Comparison of ENCODE assay signal across 8 mouse cellular contexts in genomic region chr7:126976878-126977459, GRCm38 (mm10). TPM values are rescaled to one million over a fixed set of nuclear protein-coding genes. Genes with fewer than 3 reads are reported as not detected.
DNase-seq lines count a peak whose midpoint lies in the region; ATAC-seq and TF ChIP-seq lines count a peak whose summit lies in the region.

No protein-coding gene starts in this region.

- peak overlapping the region; percentile 76 for H3K4me3 ChIP-seq in bone marrow macrophage, adult 2 months (ENCODE audit: insufficient read depth, low read length)
- H3K4me3 ChIP-seq in hindbrain, embryonic 16.5 days (ENCODE audit: low read length) = peak overlapping the region; percentile 99

- H3K27me3 ChIP-seq in hindbrain, embryonic 16.5 days (replicated peaks; ENCODE audit: control insufficient read depth, insufficient read depth, low read length) = no peaks in the 10 kb centered on the region

- no peak overlapping the region for H3K27ac ChIP-seq in bone marrow macrophage, adult 2 months (ENCODE audit: insufficient read depth, low read depth, low read length)
- peak overlapping the region; percentile 97 for H3K27ac ChIP-seq in hindbrain, embryonic 16.5 days (ENCODE audit: low read depth, low read length)

- H3K4me1 ChIP-seq in bone marrow macrophage, adult 2 months (ENCODE audit: control insufficient read depth, insufficient read depth, low read length) = peaks cover 10% of the 10 kb centered on the region
- peaks cover 9% of the 10 kb centered on the region for H3K4me1 ChIP-seq in hindbrain, embryonic 16.5 days (ENCODE audit: control insufficient read depth, insufficient read depth, low read depth, low read length)

- peak overlapping the region; percentile 96 for H3K4me2 ChIP-seq in hindbrain, embryonic 16.5 days (ENCODE audit: low read length)

- peaks cover 20% of the 10 kb centered on the region; the same call in 1 of the 2 replicates for H3K36me3 ChIP-seq in hindbrain, embryonic 16.5 days (ENCODE audit: control insufficient read depth, insufficient read depth, low read length)

- DNase-seq in kidney, adult 9 months = peak; percentile 23
- DNase-seq in kidney, postnatal 25 days = no peak
- DNase-seq in lung, postnatal 14 days = peak; percentile 9
- DNase-seq in right cerebral cortex, postnatal 4 days = no peak
- no peak for DNase-seq in frontal cortex, postnatal 14 days (ENCODE audit: low spot score in 2 of 2)
- no peak for DNase-seq in left cerebral cortex, adult 8-10 months (ENCODE audit: low spot score in 2 of 2)

- no peak for TF ChIP-seq CTCF in bone marrow macrophage, adult 2 months (IDR thresholded peaks at IDR 0.05; ENCODE audit: low read depth, low read length)

- ATAC-seq in hindbrain, embryonic 16.5 days = no peak

- peak overlapping the region; percentile 99 for H3K9ac ChIP-seq in hindbrain, embryonic 16.5 days (ENCODE audit: low read depth, low read length)

- WGBS in hindbrain, embryonic 16.5 days = 29% methylated on average over 14 of the region's 14 CpGs

- TF ChIP-seq POLR2A in bone marrow macrophage, adult 2 months (IDR thresholded peaks at IDR 0.05; ENCODE audit: borderline replicate concordance, low read depth, low read length) = no peak

- H3K9me3 ChIP-seq in hindbrain, embryonic 16.5 days (ENCODE audit: control insufficient read depth, low read length) = no peaks in the 10 kb centered on the region

RNA-seq across cellular contexts. Expression of gene Cdiptos, which starts 1.1 kb away (rescaled TPM):
- 7.3 and 7.4 TPM in 2 replicates for polyA plus RNA-seq in bone marrow macrophage, adult 2 months (2012; ENCODE audit: insufficient read depth, insufficient read length, missing spikeins)
- polyA plus RNA-seq in hindbrain, embryonic 16.5 days (2015; fragmentation: Nextera tagmentation; extraction: Ambion mirVana) = 1.2 and 1.6 TPM in 2 replicates
- under 1 TPM in 1 of 4 experiments, not detected in 3; 0.61 TPM for total RNA-seq in left cerebral cortex, adult 8-10 months (2022)

RNA-seq across cellular contexts. Expression of gene Cdipt, which starts 1.3 kb away (rescaled TPM):
- 112 and 118 TPM in 2 replicates for polyA plus RNA-seq in bone marrow macrophage, adult 2 months (2012; ENCODE audit: insufficient read depth, insufficient read length, missing spikeins)
- 160 and 162 TPM in 2 replicates for polyA plus RNA-seq in hindbrain, embryonic 16.5 days (2015; fragmentation: Nextera tagmentation; extraction: Ambion mirVana)
- 100 to 1,000 TPM; 175 to 183 (median 179) TPM for total RNA-seq in left cerebral cortex, adult 8-10 months (2022)

RNA-seq across cellular contexts. Expression of gene Sez6l2, which starts 26.6 kb away (rescaled TPM):
- polyA plus RNA-seq in bone marrow macrophage, adult 2 months (2012; ENCODE audit: insufficient read depth, insufficient read length, missing spikeins) = 1.6 and 2.6 TPM in 2 replicates
- polyA plus RNA-seq in hindbrain, embryonic 16.5 days (2015; fragmentation: Nextera tagmentation; extraction: Ambion mirVana) = 54.9 and 56.7 TPM in 2 replicates
- 100 to 1,000 TPM; 419 to 434 (median 424) TPM for total RNA-seq in left cerebral cortex, adult 8-10 months (2022)

RNA-seq across cellular contexts. Expression of gene Asphd1, which starts 27.6 kb away (rescaled TPM):
- polyA plus RNA-seq in bone marrow macrophage, adult 2 months (2012; ENCODE audit: insufficient read depth, insufficient read length, missing spikeins) = not detected in 2 replicates
- polyA plus RNA-seq in hindbrain, embryonic 16.5 days (2015; fragmentation: Nextera tagmentation; extraction: Ambion mirVana) = 9.4 and 11.5 TPM in 2 replicates
- 10 to 100 TPM; 44.4 to 53.4 (median 50.5) TPM for total RNA-seq in left cerebral cortex, adult 8-10 months (2022)

RNA-seq across cellular contexts. Expression of gene Mvp, which starts 37.5 kb away (rescaled TPM):
- polyA plus RNA-seq in bone marrow macrophage, adult 2 months (2012; ENCODE audit: insufficient read depth, insufficient read length, missing spikeins) = 95.9 and 96.2 TPM in 2 replicates
- 3.9 and 4.8 TPM in 2 replicates for polyA plus RNA-seq in hindbrain, embryonic 16.5 days (2015; fragmentation: Nextera tagmentation; extraction: Ambion mirVana)
- 10 to 100 TPM; 10.9 to 12.6 (median 12.0) TPM for total RNA-seq in left cerebral cortex, adult 8-10 months (2022)

Comparison
In these comparisons a context has a peak if more than half of its experiments do, and no peak if none do; other contexts are left out.
1. DNase-seq: peak in kidney, adult 9 months (single experiment) and lung, postnatal 14 days (single experiment); none in kidney, postnatal 25 days (0 of 2), right cerebral cortex, postnatal 4 days (single experiment), frontal cortex, postnatal 14 days (0 of 2) and left cerebral cortex, adult 8-10 months (0 of 2).
2. RNA of gene Sez6l2, which starts 26.6 kb away (polyA plus RNA-seq): 54.9 to 56.7 TPM in hindbrain, embryonic 16.5 days; 1.6 to 2.6 TPM in bone marrow macrophage, adult 2 months; every median in the first group is over 10 times any median in the second.